Mouse (Mus musculus) embryo, embryonic 9.5 days (tissue): ENCODE data around the gene Rpp25l.
"Not testable (repeated sequence)": the region's sequence is repeated elsewhere in the genome, so short reads cannot be mapped to it uniquely, and the experiment has no call there.

Source experiments
- DNase-seq: peaks from one replicate; pipeline ENCODE4 v3.0.0-alpha.2; 2017; ENCODE audit errors: extremely low spot score

Rpp25l gene

DNA sequence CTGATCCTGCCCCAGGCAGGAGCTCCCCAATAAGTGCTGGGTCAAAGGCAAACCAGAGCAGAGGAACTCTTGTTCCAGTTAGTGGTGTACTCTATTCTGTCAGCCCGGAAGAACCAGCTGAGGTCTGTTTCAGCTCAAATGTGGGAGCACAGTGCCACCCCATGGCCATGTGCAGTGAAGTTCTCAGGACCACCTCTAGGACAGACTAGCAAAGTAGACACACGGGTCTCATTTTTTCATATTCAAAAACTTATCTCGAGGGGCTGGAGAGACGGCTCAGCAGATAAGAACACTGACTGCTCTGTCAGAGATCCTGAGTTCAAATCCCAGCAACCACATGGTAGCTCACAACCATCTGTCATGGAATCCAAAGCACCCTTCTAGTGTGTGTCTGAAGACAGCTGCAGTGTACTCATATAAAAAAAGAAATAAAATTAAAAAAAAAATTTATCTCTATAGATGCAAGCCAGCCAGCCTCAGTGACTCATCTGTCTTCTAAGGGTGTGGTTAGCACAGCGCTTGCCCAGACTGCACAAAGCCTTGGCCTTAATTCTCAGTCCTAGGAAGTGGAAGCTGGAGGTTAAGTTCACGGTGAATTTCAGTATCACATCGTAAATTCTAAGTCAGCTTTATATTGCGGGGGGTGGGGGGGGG, 24.4 kb upstream of the Rpp25l start:
- DNase-seq, result peak; percentile 65

DNA sequence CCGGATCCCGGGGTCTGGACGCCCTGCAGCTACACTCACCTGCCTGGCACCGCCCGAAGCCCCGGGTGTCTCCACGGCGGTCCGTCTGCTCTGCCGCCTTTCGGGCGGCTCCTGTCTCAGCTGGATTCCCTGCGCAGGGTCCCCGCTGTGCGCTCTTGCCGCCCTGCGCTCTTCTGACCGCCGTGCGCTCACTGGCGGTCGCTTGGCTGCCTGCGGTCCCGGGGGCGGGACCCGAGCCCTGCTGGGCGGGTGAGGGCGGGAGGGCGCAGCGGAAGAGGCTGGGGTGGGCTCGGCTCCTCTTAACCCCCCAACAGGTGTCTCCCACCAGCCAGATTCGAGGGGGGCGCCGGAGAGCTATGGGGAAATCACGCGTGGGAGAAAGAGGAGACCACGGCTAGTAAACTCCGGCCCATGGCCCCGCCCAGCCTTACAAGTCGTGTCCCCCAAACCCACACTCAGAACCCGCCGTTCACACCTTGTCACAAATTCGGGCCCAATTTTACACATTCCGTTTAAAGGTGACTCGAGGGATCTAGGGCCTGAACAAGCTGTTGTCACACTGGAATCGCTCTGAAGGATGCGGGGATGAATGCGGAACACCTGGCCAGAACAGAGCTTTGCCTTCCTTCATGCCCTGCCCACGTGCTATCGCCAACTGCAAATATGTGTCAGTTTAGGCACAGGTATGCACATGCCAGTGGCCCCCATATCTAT, 17.9 kb upstream of the Rpp25l start, which contains the start of gene Arid3c:
TSS of gene Arid3c (minus strand) at position 91 of the 714 bp plus-strand sequence.
- no peak for DNase-seq

DNA sequence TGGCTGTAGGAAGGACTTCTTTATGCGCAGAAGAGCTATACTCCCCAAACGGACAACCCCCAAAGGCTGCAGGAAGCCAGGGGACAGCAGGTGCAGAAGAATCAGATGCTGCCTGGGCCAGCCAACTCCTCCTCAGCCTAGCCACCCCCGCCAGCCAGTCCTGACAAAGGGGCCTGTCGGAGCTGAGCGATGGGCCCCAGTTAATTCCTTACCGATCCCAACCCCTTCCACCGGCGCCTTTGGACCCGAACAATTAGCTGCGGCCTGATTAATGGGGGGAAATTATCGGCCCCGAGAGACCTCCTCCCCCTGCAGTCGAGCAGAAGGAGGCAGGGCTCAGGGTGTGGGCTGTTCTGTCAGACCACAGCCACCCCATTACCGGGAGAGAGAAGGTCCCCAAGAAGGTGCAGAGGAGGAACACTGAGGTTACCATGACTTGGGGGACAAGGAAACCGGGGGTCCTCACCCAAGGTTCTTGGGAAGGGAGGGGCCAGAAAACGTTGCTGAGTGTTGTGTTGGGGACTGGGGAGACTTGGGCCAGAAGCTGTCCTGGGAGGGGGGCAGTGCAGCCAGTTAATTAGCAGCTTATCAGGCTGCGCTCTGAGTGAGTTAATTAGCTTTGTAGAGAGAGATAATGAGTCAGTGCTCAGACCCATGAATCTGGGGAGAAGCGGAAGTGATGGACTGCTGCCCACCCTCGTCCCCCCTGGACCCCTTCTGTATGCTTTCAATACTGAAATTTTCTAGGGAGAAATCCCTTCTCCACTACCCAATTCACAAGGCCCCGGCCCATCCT, 13.7 kb upstream of the Rpp25l start:
- no peak for DNase-seq

DNA sequence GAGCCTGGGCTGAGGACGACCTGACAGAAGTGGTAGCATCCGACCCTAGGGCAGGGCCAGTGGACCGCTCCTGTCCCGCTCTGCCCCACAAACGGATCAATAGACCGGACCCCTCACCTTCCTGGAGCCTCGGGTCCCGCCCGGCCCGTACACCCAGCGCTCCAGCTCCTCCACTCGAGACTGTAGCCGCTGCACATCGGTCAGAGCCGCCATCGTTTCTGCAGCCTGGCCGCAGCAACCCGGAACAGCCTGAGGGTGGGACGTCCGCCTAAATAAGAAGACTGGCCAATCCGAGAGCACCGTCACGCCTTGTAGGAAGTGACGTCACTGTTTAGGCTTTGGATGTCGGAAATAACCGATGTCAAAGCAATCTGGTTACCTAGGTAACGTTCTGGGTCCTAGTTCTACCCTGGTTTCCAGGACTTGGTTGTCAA, 9.6 kb upstream of the Rpp25l start, which contains the start of gene Dctn3:
TSS of gene Dctn3 (minus strand) at position 253 of the 434 bp plus-strand sequence.
- DNase-seq, result peak; percentile 84

DNA sequence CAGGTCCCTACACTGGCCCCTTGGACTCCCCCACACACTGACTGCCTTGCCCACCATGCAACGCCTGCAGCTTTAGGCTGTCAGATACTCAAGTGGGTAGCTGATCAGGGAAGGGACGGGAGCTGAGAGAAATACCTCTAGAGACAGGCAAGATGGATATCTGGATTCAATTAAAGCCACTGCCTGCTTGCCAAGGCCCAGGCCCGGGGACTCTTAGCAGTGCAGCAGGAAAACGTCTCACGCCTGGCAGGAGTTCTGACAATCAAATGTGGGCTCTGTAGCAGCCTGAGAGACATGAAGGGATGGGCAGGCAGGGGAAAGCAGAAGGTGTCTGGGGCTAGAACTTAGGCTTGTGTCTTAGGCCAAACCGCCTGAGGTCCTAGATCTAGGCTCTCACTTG, 3.5 kb upstream of the Rpp25l start:
- DNase-seq, result no peak

DNA sequence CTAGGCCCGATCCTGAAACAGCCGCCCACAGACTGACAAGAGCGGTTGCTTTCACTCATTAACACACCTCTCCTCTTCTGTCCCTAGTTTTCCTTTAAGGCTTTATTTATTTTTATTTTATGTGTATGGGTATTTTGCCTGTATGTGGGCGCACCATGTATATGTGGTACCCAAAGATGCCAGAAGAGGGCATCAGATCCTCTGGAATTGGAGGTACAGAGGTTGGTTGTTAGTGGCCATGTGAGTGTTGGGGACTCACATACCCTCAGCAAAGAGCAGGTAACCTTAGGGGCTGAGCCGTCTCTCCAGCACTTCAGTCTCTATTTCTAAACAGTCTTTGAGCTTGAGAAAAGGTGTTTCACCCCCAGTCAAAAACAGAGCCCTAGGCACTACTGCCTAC, 2.3 kb upstream of the Rpp25l start:
- DNase-seq, result no peak

DNA sequence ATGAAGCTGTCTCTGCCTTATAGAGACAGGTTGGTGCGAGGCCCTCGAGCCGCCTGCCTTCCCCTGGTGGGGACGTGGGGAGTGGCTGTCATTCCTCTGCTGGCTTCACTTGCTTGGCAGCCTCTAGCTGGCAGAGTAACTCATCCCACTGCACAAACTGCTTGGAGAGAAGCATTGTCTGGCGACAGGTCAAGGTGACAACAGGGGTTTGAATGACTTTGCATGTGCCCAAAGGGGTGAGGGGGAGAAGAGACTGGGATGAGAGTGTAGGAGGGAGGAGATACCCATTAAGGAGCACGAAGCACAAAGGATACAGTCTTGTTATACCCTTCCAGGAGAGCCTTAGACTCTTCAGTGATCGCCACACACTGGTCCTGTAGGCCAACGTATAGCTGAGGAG, 1.7 kb upstream of the Rpp25l start:
- no peak for DNase-seq

DNA sequence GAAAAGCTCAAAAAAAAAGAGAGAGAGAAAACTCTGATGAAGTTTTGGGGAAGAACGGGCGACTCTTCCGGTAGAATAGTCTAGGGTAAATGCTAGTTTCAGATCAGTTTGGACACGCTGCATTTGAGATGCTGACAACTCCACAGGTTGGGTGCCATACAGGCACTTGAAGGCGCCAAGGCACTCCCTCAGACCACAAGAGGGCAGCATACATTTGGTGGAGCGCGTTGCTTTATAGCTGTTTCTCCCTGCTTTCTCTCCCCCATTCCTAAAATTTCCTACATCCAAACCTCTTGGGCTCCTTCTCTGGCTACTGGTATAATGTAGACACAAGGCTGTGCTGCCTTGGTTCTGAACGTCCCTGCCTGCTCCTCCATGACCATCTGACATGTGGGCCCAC, 942 bp upstream of the Rpp25l start:
- DNase-seq, result no peak

DNA sequence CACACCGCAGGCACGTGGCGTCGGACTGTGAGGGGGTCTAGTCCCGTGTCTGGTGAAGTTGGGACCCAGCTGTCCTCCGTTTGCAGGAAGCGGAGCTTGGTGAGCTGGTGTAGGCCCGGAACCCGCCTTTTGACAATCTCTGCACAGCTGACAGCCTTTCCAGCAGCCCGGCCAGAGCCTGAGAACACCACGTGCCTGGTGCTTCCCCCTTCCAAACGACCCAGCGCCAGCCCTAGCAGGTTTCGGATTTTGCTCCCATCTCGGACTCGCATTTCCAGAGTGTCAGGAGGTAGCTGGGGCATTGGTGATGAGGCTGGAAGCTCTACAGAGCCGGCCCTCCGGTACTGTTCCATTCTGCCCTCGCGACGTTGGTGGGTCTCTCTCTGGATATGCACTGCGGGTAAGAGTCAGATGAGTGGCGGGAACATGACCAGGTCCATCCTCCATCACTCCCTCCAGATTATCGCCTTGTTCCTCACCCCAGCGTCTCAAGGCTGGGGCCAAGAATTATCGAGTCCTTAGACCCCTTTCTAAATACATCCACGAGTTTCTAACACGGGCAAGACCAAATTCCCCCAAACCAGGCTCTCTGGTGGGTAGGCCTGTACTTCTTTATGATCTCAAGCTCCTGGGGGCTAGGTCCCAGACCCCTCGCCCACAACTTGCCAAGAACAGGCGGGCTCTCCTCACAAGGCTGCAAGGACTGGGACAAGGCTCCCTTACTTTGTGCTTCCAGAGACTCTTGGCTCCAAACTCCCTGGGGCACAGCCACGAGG, 725 bp downstream of the Rpp25l start:
- no peak for DNase-seq

DNA sequence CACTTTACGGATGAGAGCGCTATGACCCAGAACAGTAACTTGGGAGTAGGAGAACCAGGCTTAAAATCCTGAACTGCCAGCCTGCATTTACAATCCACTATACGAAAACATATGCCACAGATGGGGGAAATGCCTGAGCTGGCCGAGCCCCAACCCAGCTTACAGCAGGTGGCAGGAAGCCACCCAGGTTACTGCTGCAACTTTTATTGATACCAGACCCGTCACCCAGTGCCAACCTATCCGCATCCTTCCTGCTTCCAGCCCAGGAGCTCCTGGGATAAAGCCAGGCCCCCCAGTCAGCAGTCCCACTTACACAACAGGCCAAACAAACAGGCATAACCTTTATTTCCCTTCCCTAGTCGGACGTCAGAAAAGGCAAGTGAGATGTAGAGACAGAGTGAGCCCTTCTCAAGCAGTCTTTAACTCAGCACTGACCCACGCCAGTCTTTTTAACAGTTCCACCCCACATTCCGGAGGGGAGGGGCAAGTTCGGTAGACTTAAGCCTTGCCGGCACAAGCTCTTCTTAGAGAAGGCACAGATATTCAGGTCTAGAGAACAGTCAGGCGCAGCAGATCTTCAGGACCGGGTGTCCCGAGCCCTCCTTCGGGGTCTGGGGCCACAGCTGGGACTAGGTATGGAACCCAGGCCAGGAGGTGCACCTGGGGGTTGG, 1.5 kb downstream of the Rpp25l start:
- no peak for DNase-seq

DNA sequence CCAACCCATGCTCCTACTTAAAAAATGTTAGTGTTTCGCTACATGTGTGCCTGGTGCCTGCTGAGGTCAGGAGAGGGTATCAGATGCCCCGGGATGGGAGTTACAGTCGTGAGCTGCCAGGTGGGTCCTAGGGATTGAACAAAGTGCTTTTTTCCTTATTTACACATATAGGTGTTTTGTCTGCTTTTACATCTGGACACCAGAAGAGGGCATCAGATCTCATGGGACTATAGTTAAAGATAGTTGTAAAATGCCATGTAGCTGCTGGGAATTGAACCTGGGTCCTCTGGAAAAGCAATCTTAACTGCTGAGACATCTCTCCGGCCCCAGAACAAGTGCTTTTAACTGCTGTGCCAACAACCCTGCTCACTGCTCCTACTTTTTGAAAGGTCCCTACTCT, 3.1 kb downstream of the Rpp25l start:
- DNase-seq, result no peak

DNA sequence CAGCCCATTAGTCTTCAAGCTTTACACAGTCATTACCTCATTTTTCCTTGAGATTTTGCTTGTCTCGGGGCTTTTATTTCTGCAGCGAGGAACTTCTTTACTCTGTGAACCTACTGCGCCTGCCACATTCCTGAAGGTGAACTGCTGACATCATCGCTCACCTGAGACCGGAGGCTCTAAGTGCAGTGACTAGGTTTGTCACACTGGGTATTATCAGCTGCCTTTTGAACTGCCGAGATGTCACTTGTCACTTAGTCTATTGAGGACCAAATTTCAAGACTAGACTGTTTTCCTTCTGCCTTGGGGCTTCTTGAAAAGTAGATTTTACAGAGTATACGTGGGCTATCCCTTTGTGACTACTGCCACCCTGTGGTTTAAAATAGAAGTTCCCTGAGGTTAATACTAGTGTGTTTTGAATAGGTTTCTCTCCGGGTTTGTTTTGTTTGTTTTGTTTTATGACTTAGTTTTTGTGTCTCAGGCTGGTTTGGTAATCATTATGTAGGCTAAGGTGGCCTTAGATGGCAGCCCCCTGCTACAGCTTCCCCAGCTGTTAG, 5.1 kb downstream of the Rpp25l start:
- peak; percentile 66 for DNase-seq

DNA sequence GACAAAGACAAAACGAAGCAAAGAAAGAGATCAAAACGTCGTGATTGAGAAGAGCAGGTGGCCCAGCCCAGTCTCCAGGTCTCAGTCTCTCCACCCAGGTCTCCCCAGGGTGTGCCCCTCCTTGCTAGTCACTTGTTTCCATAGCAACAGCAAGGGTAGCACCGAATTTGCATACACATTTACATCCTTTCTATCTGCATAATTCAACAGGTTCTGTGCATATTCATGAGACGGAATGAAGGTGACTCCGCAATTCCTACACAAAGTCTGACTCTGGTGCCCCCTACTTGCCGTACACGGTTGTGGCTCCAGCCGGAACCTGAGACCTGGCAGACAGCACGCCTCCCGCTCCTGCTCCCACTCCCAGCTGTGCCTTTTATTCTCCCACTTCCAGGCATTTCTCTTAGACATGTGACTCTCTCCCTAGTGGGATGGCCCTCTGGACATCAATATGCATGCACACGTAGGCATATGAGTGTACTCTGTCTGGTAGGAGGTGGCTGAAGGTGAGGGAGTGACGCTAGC, 6.3 kb downstream of the Rpp25l start:
- peak; percentile 76 for DNase-seq

DNA sequence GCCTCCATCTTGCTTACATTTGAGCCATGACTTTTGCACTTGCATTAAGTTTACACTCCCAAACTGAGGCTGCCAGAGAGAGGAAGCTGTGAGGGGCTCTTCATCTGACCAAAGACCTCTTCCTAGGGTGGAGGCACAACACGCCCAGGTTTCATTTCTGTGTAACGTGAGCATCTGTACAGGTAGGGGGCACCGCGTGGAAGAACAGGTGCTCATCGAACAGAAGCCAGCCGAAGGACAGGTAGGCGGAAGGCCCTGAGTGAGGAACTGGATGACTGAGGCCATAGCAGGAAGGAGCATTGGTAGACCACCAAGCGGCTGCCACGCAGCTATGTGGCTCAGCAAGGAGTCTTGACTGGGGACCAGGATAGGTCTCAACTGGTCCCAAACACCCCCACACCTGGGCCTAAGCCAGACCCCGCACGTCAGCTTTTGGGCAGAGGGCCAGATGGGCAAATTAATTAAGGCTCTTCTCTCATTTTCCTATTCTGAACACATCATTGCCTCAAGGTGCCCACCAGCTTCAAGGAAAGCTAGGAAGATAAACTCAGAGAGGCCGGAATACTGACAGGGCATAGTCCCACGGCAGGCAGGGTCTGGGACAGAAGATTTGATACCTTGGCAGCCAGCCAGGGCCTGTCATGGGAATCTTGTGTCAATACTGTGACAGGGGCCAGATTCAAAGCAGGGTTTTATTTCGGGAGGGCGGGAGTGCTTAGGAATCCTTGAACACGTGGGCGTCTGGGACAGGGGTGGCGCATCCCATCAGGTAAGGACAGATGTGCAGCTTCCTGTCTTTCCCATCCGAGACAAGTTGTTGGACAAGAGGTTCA, 7.2 kb downstream of the Rpp25l start:
- no peak for DNase-seq

DNA sequence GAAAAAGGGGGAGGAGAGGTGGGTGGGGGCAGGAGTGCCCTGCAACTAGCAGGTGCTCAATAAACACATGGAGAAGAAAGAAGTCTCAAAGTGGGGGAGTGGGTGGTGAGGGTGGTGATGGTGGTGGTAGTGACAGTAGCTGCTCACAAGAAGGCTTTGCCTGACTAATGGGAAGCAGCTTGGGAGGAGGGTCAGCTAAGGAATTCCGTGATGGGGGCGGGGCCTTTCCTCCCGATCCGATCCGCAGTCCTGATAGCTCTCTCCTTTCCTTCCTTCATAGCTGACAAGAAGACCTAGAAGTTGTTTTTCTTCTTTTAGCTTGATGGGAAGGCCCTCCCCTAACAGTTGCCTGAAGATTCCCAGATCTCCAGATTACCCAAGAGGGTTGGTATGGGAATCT, 8.7 kb downstream of the Rpp25l start:
- no peak for DNase-seq

DNA sequence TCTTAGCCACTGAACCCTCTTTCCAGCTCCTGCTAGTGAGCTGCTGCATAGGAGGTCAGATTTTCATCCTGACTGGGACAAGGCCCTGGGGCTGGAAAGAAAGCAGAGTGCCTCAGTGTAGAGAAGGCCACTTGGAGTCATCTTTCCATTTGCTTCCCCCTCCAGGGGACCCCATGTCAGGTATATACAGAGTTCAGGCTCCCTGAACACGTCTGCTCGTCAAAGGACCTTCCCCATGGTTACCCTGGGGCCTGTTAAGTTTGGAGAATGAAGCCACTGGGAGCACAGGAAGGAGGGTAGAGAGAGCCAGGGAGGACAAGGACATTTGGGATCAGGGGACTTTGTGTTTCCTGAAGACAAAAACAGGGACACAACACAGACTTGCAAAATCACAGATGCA, 11.1 kb downstream of the Rpp25l start:
- DNase-seq, result not testable (repeated sequence)

DNA sequence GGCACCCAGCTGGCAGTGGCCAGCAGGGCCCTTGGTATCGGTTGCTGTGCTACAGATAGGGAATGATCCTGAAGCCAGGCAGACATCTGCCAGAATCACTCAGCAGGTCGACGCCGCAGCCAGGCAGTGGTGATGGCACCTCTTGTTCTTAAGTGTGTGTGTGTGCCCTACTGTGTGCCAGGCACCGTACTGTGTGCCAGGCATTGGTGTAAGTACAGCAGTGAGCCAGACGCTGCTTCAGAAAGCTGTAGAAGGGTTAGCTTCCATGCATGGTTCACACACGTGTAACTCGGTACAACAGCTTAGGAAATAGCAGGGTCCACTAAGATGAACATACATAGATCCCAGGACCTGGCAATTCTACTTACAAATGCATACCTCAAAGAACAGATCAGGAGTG, 13.1 kb downstream of the Rpp25l start:
- DNase-seq, result not testable (repeated sequence)

DNA sequence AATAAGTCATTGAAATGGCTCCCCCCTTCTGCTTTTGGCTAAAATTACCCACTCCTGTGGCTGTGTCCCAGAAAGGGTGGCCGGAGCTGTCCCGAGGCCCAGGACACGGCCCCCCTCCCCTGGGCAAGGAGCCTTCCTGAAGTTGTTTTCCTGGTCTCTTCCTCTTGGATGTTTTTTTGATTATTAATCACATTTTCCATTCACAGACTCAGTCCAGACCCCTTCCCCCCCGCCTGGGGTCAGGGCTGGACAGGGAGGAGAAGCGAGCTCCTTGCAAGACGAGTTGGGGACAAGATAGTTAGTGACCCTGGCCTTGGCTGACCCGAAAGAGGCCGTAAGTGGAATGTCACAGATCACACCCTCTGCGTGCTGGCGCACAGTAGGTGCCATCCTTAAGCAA, 13.6 kb downstream of the Rpp25l start, which contains the start of gene Il11ra1:
TSS of gene Il11ra1 (plus strand) at position 207 of the 400 bp plus-strand sequence.
- DNase-seq, result not testable (repeated sequence)

DNA sequence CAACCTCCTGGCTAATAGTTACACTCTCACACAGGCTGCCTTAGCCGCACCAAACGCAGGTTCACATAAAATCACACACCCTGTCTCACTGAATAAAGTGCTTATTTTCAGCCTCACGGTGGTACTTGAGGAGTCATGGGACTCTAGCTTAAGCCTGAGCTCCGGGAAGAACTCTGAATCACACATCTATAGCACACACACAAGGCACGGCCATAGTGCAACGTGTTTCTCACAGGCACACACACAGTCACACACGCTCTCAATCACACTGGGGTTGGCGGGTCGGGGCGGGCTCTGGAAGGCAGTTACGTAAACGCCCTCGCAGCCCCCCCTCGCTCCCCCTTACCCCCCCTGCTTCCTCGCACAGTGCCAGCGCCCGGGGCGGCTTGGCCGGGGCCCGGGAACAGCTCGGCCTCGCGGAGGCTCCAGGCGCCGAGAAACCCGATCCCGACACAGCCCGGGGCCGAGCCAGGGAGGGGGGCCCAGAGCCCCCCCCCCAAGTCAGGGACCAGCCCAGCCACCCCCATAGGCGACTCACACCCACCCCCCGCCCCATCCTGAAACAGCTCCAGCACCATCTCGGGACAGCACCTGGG, 14.8 kb downstream of the Rpp25l start:
- DNase-seq, result not testable (repeated sequence)
